Mouse (Mus musculus) gastrocnemius, postnatal 10 days (tissue): ENCODE measurements around the gene Mtch2. TPM values are rescaled to one million over a fixed set of nuclear protein-coding genes. Genes with fewer than 3 reads are reported as not detected.
A peak's percentile ranks its signal among the peaks of the same experiment; 100 is the strongest.
"Not testable (repeated sequence)": the region's sequence is repeated elsewhere in the genome, so short reads cannot be mapped to it uniquely, and the experiment has no call there.

Experiments used
- DNase-seq: peaks from one replicate; pipeline ENCODE4 v3.0.0; 2021; ENCODE audit warnings: mixed read lengths
- total RNA-seq, 2 experiments: library from RNA; stranded (reverse); gene quantifications; 2 replicates each; pipeline ENCODE4 v1.2.3; 2021

Mtch2 gene
- total RNA-seq, 2 experiments from 2014 or later: 153 to 155 TPM

DNA sequence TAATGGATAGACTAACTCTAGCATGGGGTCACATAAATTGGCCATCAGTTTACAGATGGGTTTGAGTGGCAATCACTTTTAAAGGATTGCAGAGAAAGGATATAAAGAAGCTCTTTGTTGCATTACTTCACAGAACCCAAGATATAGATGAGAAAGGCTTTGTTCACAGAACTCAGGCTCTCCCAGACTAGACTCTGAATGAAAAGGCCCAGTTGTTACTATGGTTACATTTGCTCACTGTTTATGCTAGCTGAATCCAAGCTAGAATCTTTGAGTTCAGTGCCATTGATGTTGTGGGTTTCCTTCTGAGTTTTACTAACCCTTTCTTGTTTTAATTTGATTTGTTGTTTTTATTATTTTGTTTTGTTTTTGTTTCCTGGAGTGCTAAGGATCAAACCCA, 17.2 kb downstream of the Mtch2 start:
- no peak for DNase-seq

DNA sequence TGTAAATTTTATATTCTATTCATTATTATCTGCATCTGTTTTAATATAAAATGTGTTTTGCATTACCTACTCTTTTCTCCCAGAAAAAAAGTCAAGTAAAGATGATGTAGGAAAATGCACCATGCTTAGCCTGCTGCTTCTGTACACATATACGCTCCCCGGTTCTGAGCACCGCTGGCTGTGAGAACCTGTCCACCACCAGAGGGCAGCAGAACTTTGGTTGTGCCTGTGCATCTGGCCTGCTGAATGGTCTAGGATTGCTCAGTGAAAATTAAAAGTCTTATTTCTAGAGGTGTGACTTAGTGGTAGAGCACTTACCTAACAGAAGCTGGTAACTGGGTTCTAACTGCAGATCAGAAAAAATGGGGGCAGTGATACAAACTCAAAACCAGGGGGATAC, 19.6 kb downstream of the Mtch2 start:
- DNase-seq: peak; percentile 86

- peak; percentile 39 for DNase-seq
These were observed 23.2 kb downstream of the Mtch2 start for GRCm38 (mm10) chr2:90870136-90870601.

- DNase-seq: peak; percentile 41
These were observed 24.4 kb downstream of the Mtch2 start for GRCm38 (mm10) chr2:90871180-90871961.

DNA sequence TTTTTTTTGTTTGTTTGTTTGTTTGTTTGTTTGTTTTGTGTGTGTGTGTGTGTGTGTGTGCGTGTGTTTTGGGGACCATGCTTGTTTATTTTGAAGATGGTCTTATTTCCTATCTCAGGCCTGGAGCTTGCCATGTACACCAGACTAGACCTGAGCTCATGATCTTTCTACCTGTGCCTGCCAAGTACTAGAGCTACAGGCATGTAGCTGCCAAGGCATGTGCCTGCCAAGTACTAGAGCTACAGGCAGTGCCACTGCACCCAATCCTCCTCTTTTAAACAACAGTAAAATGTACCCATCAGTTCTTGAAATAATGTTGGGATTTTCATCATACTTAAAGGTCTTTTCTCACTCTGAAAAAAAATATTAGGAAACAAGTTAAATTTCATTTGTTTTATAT, 27.1 kb downstream of the Mtch2 start:
- DNase-seq: no peak

- DNase-seq: no peak
These were observed 28.3 kb downstream of the Mtch2 start for GRCm38 (mm10) chr2:90875239-90875638.

DNA sequence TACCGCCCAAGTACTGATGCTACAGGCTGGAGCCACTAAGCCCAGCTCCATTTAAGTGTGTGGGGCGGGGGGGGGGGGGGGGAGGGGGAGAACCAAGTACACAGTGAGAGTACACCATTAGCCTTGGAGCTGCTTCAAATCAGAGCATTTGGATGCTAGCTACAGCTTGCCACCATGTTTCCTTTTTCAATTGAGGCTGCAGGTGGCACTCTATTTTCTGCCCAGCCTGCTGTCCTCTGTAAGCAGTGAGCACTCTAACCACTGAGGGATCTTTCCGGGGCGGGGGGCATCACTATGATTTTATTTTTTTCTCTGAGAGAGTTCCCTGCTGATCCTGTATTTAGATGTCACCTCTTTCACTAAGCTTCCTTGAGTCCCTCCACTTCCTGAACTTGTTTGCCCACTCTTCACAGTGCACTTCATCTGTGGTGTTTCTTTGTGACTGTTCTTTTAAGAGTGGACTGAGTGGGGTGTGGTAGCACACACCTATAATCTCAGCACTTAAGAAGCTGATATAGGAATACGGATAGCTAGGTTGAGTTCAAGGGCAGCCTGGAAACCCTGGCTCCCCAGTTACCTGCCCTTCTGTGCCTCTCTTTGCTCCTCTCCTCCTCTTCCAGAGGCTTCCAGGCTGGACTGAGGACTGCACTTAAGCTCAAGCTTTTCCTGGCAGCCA, 30.8 kb downstream of the Mtch2 start:
- DNase-seq: no peak

DNA sequence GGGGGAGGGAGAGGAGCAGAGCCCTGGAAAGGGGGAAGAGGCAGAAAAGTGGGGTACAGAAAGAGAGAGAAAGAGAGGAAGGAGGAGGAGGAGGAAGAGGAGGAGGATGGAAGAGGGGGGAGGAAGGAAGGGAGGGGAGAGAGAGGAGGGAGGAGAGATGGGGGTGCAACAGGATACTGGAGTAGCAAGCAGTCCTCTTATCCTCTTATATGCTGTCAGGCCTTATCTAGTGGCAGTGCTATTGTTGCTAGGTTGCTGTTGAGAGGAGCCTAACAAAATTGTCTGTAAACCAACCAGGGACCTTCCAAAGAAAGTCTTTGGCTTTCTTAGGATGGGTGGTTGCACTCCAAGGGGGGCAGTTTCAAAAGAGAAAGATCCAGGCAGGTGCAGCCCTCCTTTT, 32.5 kb downstream of the Mtch2 start:
- DNase-seq: no peak

DNA sequence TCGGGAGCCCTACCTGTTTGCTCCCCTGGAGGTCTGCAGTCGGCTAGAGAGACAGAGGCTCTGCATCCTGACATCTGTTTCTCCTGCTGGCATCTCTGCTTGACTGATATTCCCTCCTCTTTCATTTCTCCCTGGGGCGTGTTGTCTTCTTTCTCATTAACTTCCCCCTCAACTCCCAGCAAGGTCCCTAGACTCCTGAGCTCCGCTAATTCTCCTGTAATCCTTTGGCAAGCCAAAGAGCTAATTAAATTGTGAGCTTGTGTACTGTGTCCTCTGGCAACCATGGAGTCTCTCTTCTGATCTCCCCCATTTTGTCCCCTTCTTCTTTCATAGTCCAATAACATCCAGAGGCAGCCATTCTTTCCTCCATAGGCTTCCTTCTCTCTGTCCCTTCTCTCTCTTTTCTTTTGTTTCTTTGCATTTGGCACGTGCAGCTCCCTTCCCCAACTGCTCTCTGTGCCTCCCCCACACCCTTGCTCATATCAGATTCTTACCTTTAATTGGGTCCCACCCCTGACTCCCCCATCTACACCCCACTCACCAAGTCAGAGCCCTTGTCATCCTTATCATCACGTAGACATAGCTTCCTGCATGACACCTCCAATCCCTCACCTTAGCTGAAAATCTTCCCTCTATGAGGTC, 33.3 kb downstream of the Mtch2 start:
- DNase-seq: no peak

DNA sequence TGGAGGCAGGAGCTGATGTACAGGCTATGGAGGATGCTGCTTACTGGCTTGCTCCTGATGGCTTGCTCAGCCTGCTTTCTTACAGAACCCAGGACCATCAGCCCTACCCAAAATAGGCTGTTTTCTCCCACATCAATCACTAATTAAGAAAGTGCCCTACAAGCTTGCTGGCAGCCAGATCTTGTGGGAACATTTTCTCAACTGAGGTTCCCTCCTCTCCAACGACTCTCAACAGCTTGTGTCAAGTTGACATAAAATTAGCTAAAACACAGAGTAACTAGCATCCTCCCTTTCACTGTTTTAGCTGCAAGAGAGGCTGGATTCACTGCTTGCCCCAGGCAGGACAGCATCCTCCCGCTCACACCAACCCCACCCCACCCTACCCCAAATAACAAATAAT, 34.9 kb downstream of the Mtch2 start:
- no peak for DNase-seq

DNA sequence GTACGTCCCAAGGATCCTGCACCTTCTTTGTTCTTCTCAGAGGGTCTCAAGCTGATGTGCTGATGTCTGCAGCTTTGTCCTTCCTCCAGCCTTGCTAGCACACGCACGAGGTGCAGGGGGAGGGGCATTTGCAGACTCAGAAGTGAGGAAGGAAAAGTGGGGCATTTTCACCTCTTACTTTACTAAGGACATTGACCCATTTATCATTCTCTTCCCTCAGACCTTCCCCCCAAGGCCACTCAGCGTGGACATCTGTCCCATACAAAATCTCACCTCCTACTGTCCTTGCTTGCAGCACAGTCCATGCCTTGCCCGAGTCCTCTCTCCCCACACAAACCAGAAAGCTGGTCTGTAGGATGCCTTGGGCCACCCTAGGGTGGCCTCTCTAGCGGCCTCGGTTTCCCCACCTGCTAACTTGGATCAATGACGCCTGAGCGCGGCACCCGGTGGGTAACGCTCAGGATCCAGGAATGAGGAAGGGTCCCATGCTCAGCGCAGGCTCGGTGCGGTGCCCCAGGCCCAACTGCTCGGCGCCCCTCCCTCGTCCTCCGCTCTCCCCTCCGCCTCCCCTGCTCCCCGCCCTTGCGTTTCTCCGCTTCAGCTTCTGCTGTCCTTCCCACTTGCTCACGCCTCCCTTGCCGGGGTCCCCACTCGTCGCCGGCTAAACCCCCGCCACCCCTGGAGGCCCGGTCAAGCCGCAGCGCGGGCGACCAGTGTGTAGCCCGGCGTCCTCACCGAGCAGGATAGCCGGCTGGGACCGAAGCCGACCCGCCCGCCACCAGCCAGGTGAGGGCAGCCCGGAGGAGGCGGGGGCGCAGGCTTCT, 38.5 kb downstream of the Mtch2 start, which contains the start of gene C1qtnf4:
Gene C1qtnf4 (plus strand): TSS at position 643 of the 824 bp plus-strand sequence.
- DNase-seq: peak; percentile 27

- no peak for DNase-seq
These were observed 39.5 kb downstream of the Mtch2 start for GRCm38 (mm10) chr2:90886436-90886835.

DNA sequence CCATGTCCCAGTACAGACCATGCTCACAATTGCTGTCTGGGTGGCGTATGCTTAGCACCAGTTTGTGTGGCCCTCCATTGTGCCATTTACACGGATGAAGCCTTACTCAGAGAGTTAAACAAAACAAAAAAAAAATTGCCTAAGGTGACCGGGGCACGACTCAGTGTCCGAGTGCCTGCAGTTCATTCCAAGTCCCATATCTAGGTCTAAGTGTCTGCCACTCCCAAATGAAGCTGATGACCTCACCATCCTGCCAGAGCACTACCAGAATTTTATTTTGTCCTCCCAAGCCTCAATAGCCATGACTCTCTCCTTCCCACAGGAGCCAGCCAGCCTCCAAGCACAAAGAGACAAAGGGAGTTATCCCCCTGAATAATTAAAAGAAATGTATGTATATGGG, 40.7 kb downstream of the Mtch2 start:
- no peak for DNase-seq

GRCm38 (mm10) chr2:90889550-90890548, 42.9 kb downstream of the Mtch2 start:
- peak; percentile 50 for DNase-seq

- DNase-seq: no peak
These were observed 46.8 kb downstream of the Mtch2 start for GRCm38 (mm10) chr2:90893673-90894298.

GRCm38 (mm10) chr2:90894299-90894677, 47.3 kb downstream of the Mtch2 start:
- DNase-seq: not testable (repeated sequence)

GRCm38 (mm10) chr2:90903398-90903797, 56.4 kb downstream of the Mtch2 start:
- DNase-seq: no peak

GRCm38 (mm10) chr2:90904076-90904855, 57.3 kb downstream of the Mtch2 start, which contains the start of the genes Kbtbd4 and Ndufs3:
Gene Kbtbd4 (plus strand): TSS chr2:90904740.
Gene Ndufs3 (minus strand): TSS chr2:90904827.
- DNase-seq: peak; percentile 83

GRCm38 (mm10) chr2:90904856-90905224, 57.9 kb downstream of the Mtch2 start:
- DNase-seq: no peak
